Mouse (Mus musculus) thymus, postnatal 36 days (tissue): Measurements from ENCODE around the gene Ccdc91.

Experiments used
- DNase-seq, 2 experiments: peaks; one replicate each; pipeline ENCODE4 v3.0.0; 2022; ENCODE audit warnings: mixed read lengths in 2 of 2

Gene Ccdc91

GRCm38 (mm10) chr6:147475727-147476613 is at the start of gene Ccdc91:
Gene Ccdc91 (plus strand): TSS chr6:147475828.
- DNase-seq: peak; percentile 80 to 83

DNA sequence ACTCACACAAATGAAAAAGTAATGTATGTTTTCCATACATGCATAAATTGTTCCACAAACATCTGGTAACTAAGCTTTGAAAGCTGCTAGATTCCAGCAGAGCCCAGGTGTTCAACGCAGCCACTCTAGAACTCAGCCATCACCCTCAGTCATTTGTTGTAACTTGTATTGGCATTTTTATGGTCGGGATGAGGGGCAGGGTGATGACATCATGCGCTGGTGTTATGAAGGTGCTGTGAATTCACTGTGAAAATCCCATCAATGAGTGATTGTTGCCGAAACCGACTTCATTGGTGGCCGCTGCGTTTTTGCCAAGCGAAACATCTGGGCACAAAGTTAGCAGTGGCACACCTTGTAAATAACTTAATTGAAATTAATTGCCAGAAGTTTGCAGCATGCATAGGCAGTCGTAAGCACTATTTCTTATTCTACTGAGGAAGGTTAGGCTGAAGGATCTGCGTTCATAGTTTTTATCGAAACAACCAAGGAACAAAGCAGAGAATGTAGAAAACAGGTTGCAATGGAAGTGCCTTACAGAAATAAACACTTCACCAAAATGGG is 48.6 kb upstream of the Ccdc91 start:
- no peak for DNase-seq

GRCm38 (mm10) chr6:147455775-147456174 is 19.9 kb upstream of the Ccdc91 start:
- no peak for DNase-seq

DNA sequence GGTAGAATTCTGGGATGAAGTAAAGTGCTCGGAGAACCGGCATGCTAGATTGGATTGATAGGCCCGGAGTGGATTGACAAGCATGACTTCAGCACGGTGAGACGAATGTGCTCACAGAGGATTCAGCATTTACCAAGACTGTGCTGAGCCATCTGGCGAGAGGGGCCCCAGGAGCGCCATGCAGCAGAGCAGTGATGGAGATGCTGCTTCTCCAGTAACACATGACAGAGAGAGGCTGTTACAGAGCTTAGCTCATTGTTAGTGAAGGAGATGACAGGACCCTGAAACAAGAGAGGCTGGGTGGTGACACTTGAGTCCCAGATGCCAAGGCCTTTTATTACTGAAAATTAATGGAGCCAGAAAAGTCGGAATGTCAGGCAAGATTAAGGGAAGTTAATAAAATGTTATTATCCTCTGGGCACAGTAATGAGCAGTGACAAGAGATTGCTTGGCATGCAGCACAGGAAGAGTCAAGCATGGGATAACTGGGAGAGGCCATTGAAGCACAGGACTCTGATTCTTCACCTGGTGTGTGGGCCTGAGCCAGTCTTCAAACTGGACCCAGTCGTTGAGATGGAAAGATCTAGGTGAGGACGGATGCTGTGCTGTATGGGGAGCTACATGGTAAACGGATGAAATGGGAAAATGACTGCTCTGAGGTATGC is 16.9 kb upstream of the Ccdc91 start:
- DNase-seq: no peak

- no peak for DNase-seq
Measured at GRCm38 (mm10) chr6:147470016-147470415, 5.6 kb upstream of the Ccdc91 start.

DNA sequence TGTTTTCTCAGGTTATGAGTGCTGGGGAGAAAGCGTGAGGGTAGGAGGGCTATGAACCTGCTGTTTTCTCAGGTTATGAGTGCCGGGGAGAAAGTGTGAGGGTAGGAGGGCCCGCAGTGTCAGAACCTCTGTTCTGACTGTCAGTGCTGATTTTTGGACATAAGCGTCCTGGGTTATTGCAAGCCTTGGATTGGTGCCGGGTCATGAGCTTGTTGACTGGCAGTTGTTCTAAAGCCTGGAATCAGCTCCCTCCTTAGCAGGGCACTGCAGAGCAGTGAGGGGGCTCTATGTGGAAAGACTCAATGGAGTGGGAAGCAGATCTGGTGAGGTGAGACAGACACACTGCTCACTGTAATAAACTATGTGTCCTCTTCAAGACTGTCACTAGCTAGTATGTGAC is 5.5 kb downstream of the Ccdc91 start:
- DNase-seq: no peak

DNA sequence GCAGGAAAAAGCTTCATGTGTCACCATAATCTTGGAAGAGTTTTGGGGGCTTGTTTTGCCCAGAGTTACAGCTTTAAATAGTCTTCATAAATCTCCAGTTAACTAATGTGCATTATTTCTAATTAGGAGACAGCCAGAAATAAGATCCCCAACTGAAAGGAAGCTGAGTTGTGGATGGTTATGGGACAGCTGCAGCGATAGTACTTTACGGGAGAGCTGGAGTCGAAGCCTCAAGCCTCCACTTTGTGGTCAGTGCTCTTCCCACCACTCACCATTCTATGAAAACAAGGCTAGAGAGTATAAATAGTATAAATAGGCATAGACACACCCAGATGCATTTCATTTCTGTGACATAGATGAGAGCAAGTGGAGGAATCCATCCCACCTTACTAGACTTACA is 14.5 kb downstream of the Ccdc91 start:
- DNase-seq: no peak

DNA sequence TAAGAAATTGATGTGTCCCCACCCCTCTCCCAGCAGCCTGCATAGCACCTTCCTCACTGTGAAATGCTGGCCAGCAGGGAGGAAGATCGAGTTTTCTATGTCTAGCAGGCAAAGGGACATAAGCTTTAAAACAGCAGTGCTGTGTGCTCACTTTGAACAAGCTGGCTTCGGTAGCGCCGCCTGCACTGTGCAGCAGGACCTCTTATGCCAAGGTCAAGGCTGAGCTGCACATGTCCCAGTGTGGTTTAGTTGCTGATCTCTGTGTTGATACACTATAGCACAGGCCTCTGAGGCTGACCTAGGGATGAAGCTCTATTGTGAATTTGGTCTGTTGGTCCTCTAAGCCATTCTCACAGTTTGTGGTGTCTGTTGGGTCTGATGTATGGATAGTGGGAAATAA is 16.9 kb downstream of the Ccdc91 start:
- no peak for DNase-seq

GRCm38 (mm10) chr6:147501439-147501838 is 25.8 kb downstream of the Ccdc91 start:
- no peak for DNase-seq

GRCm38 (mm10) chr6:147506074-147506473 is 30.4 kb downstream of the Ccdc91 start:
- no peak for DNase-seq

DNA sequence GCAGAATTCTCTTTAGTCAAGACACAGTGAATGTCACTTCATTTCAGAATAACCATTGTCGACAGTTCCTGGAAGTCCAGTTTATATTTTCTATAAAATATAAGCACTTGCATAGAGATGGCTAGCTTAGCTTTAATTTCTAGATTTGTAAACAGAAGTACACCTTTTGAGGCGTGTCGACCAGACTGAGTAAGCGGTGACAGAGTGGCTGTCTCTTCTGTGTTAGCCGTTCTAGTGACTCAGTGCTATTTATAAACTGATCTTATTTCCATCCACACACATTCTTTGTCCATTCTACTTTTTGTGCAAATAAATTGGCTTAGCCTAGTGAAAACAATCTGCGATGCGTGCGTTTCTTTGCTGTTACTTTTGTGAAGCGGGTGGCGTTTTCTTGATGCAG is 30.9 kb downstream of the Ccdc91 start:
- DNase-seq: no peak

DNA sequence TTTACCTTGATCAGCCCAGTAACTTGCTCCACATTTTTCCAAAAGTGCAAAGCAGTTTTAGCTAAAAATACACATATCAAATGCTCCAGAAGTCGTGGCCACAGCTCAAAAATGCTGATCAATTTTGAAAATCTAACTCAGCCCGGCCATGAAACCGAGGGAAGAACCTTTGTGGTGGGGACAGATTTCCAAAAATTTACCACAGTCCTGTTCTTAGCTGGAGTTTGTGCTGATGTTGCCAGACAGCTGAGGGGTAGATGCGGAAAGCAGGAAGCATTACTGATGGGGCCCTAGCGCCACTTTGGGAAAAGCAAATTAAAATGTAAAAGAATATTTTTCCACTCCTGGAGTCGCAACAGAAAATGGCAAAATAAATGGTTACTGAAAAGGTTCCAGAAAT is 31.6 kb downstream of the Ccdc91 start:
- DNase-seq: no peak

DNA sequence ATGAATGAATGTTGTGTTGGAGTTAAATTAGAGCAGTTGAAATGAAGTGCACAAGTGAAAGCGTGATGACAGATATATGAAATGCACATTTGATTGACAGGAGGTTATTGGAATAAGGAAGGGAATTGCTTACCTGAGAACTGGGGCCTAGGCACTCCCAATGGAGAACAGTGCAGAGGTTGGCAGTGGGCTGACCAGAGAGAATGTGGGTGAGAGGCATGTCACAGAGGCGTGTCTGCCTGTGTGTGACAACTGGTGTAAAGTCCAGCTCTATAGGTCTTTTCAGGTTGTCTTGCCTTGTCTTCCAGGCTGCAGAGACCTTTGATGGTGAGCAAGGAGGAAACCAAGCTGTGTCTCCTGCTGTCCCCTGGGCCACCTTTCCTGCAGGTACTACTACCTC is 34.9 kb downstream of the Ccdc91 start:
- DNase-seq: no peak

GRCm38 (mm10) chr6:147517909-147518308 is 42.3 kb downstream of the Ccdc91 start:
- no peak for DNase-seq

DNA sequence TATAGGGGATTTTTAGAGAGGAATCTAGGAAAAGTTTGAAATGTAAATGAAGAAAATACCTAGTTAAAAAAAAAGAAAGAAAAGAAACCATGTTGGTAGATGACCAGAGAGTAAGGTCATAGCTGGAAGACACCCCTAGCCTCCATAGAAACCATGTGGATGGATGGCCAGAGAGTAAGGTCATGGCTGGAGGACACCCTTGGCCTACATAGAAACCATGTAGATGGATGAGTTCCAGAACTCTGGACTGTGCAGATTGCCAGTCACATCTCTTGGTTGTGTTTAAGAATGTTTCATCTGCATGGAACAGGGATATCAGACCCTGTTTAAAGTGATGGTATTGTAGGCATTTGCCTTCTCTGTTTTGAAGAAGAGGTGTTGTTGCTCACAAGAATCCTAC is 49.6 kb downstream of the Ccdc91 start:
- no peak for DNase-seq

DNA sequence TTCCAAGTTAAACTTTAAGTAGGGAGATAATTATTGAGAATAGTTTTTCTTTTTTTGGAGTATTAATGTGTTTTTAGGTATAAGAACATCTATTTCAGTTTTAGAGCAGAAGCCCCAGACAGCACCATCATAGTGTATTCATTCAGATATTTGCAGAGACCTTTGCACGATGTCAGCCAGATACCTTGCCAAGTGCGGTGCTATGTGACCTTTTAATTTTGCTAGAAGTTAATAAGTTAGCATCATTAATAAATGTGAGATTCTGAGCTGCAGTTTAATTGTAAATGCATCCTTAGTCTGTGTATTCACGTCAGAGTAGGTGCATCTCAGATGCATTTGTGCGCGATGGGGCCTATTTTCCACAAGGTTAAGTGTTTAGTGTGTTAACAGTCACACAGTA is 59.3 kb downstream of the Ccdc91 start:
- DNase-seq: no peak

DNA sequence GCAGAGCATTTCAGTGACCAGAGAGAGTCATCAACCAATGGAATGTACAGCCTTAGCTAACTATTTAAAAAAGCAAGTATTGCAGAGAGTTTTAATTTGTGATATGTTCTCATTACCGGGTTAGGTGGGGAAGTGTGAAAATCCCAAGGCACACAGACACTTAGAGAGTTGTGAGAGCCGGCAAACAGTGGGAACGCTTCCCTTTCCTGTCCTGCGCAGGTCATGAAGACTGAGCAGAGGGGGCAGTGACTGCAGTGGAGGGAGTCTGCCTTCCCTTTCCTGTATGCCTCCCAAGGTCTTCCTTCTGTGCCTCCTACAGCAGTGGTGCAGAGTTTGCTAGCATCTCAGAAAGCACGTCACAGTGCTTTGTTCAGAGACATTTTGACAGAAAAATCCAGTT is 62.6 kb downstream of the Ccdc91 start:
- DNase-seq: no peak

DNA sequence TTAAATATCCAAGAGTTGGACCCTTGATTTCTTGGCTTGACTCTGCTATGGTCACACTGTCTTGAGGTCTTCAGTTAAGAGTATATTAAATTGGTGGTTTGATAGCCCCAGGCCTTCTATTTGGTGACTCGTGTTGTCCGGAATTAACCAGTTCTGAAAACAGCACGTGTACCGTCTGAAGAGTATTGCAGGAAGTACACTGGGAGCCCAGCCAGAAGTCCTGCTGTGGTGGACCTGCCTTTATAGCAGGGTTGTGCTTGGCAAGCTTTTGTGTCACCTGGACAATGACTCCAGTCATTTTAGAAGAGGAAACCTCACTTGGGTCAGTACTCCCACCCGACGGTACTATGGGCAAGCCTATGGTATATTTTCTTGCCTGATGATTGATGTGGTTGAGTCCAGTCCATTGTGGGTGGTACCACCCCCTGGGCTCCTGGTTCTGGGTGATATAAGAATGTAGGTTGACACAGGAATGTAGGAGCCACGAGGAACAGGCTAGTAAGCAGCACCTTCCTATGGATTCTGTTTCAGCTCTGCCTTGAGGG is 63.5 kb downstream of the Ccdc91 start:
- no peak for DNase-seq

DNA sequence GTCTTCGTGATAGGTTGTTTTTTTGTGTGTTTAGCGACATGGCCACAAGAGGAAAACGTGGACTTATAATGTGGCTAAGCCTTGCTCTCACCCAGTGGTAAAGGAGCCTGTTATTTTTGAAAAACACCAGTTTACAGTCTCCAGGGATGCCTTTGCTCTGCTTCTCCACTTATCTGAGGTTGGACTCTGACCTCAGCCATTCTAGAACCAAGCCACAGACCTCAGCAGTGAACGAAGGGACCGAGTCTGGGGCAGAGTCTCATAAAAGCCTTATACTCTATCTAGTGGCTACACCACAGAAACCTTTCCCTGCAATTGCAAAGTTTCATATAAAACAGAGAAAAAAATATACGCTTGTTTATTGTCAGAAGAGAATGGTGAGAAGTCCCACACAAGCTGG is 65.3 kb downstream of the Ccdc91 start:
- no peak for DNase-seq

GRCm38 (mm10) chr6:147555591-147555990 is 80.0 kb downstream of the Ccdc91 start:
- DNase-seq: no peak

- no peak for DNase-seq
Measured at GRCm38 (mm10) chr6:147559316-147559715, 83.7 kb downstream of the Ccdc91 start.

- DNase-seq: no peak
Measured at GRCm38 (mm10) chr6:147560436-147560835, 84.8 kb downstream of the Ccdc91 start.

DNA sequence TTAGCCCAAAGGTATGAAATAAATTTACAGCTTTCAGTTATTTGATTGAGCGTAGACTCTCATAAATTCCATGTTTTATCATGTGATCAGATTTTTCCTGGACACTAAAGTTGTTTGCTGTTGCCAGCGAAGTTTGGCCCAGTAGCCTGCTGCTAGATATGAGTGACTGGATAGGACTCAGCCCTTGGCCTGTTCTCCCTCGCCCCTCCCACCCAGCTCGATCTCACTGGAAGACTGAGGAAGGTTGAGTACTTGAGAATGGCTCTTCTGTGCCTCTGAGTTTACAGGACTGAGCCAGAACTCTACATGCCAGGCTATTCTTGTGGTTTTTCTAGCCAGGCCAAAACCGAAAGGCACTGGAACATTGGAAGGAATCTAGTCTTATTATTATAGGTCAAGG is 93.6 kb downstream of the Ccdc91 start:
- no peak for DNase-seq

DNA sequence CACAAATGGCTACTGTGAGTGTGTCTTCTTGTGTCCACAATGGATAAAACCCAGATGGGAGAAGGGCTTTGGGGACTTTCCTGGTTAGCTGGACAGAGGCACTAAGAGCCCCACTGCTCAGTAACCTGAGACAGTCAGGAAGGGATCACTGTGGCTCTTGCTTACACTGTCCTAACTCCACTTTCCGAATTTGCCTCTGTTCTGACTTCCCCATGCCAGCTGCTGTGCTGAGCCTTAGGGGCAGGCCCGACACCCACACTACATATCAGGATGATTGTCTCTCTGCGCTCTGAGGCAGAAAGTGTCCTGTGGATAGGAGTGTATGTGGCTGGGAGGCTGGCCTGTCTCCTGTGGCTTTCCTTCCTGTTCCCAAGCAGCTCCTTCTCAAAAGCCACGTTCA is 97.5 kb downstream of the Ccdc91 start:
- DNase-seq: no peak
